In the genomic region with DNA sequence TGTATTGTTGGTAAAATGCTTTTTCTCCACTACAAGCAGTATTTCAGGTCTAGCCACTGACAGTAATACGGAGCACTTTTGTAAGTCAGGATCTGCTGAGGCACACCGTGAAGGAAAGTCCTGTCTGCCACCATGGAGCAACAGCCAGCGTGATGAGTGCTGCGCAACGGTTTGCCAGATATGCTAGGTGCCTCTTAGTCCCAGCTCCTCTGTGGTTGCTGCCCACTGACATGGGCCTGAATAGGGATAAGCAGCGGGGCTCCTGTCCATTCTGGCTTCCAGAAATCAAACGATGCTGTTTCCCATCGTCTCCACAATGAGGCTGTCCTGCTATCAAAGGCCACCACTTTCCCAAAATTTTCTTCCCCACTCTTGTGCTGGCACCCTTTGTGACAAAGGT, we compare ENCODE assay signal across 29 mouse cellular contexts.
"Had no signal": no experiment of that assay in that cellular context is flagged by ENCODE, and none has a peak within 500 bp of the region (broad histone marks: within the 10 kb centered on the region; RNA-seq: fewer than 3 reads in every experiment).

No protein-coding gene starts in this region.

- H3K27me3 ChIP-seq: limb, embryonic 12.5 days; limb, embryonic 13.5 days; limb, embryonic 15.5 days; liver, embryonic 12.5 days; liver, embryonic 13.5 days; liver, embryonic 15.5 days; lung, embryonic 15.5 days; megakaryocyte, embryonic 14.5 days; midbrain, embryonic 12.5 days; midbrain, embryonic 13.5 days; midbrain, embryonic 15.5 days had no signal

- DNase-seq: left cerebral cortex, postnatal 4 days; liver; liver, embryonic 13.5 days; liver, postnatal 0 days; lung, adult 18-20 months; lung, adult 2 months; lung, embryonic 14.5 days; lung, postnatal 10 days; lung, postnatal 14 days; lung, postnatal 36 days; lung, postnatal 4 days; midbrain, embryonic 14.5 days had no signal

- H3K4me2 ChIP-seq: limb, embryonic 12.5 days; limb, embryonic 13.5 days; limb, embryonic 15.5 days; liver, embryonic 11.5 days; liver, embryonic 12.5 days; liver, embryonic 13.5 days; liver, embryonic 15.5 days; lung, embryonic 14.5 days; lung, embryonic 15.5 days; midbrain, embryonic 11.5 days; midbrain, embryonic 12.5 days; midbrain, embryonic 13.5 days; midbrain, embryonic 15.5 days had no signal

- H3K9me3 ChIP-seq: limb, embryonic 10.5 days; limb, embryonic 12.5 days; limb, embryonic 13.5 days; limb, embryonic 15.5 days; liver, embryonic 12.5 days; liver, embryonic 13.5 days; liver, embryonic 15.5 days; lung, embryonic 15.5 days; megakaryocyte, embryonic 14.5 days; midbrain, embryonic 10.5 days; midbrain, embryonic 12.5 days; midbrain, embryonic 13.5 days; midbrain, embryonic 15.5 days had no signal

- H3K4me3 ChIP-seq: left cerebral cortex, adult 2 months; limb, embryonic 10.5 days; limb, embryonic 12.5 days; limb, embryonic 13.5 days; limb, embryonic 15.5 days; liver, embryonic 12.5 days; liver, embryonic 13.5 days; liver, embryonic 15.5 days; lung, embryonic 15.5 days; megakaryocyte, embryonic 14.5 days; midbrain, embryonic 10.5 days; midbrain, embryonic 12.5 days; midbrain, embryonic 13.5 days; midbrain, embryonic 15.5 days had no signal

- H3K27ac ChIP-seq: left cerebral cortex, adult 2 months; limb, embryonic 10.5 days; limb, embryonic 12.5 days; limb, embryonic 13.5 days; limb, embryonic 15.5 days; liver, embryonic 12.5 days; liver, embryonic 13.5 days; liver, embryonic 14.5 days; liver, embryonic 15.5 days; lung, embryonic 15.5 days; macrophage; midbrain, embryonic 10.5 days; midbrain, embryonic 12.5 days; midbrain, embryonic 13.5 days; midbrain, embryonic 15.5 days had no signal

- H3K4me1 ChIP-seq: limb, embryonic 10.5 days; limb, embryonic 12.5 days; limb, embryonic 13.5 days; limb, embryonic 15.5 days; liver, embryonic 12.5 days; liver, embryonic 13.5 days; liver, embryonic 15.5 days; lung, embryonic 15.5 days; megakaryocyte, embryonic 14.5 days; midbrain, embryonic 10.5 days; midbrain, embryonic 12.5 days; midbrain, embryonic 13.5 days; midbrain, embryonic 15.5 days had no signal
